In the genomic region with DNA sequence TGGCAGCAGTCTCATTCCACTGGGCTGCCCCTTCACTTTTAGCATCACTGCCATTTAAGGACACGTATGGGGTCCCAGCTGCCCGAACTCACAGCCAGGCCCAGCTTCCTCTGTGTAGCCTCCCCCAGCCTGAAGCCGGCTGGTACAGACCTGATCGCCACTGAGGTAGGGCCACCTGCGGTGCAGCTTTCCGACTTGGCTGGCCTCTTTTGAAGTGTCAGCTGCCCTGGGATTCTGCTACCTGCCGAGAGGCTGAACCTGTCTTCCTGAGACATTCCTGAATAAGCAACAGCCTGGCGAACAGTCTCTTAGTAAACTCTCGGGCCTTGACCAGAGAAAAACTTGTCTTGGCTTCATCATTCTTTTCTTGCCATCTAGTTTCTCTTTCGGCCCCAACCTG, we compare ENCODE assay signal across 19 mouse cellular contexts.
A peak's percentile ranks its signal among the peaks of the same experiment; 100 is the strongest.
DNase-seq lines count a peak whose midpoint lies in the region; ATAC-seq and TF ChIP-seq lines count a peak whose summit lies in the region.
"Had no signal": no experiment of that assay in that cellular context is flagged by ENCODE, and none has a peak within 500 bp of the region (broad histone marks: within the 10 kb centered on the region; RNA-seq: fewer than 3 reads in every experiment).

No protein-coding gene starts in this region.

- H3K9me3 ChIP-seq in E14TG2a.4 (ENCODE audit: low read length) = peaks cover 33% of the 10 kb centered on the region
- H3K9me3 ChIP-seq: embryonic facial prominence, embryonic 12.5 days; heart, embryonic 13.5 days; hindbrain, embryonic 15.5 days; kidney, embryonic 15.5 days had no signal

- H3K36me3 ChIP-seq in E14TG2a.4 (ENCODE audit: insufficient read depth, low read length) = no peaks in the 10 kb centered on the region
- H3K36me3 ChIP-seq: embryonic facial prominence, embryonic 12.5 days; heart, embryonic 13.5 days; hindbrain, embryonic 15.5 days; kidney, embryonic 15.5 days had no signal

- H3K4me3 ChIP-seq in E14TG2a.4 (replicated peaks; ENCODE audit: low read length) = peak overlapping the region; percentile 46; the same call in 1 of the 2 replicates
- H3K4me3 ChIP-seq: embryonic facial prominence, embryonic 12.5 days; heart, adult 2 months; heart, embryonic 13.5 days; hindbrain, embryonic 15.5 days; kidney, embryonic 15.5 days had no signal

- ATAC-seq in cerebellum, adult (ENCODE audit: insufficient number of reproducible peaks, low FRiP score, low TSS enrichment) = no peak
- ATAC-seq: CD4-positive, CD25-positive, alpha-beta regulatory T cell, adult 4 months; forebrain, embryonic 16.5 days; Patski had no signal

- TF ChIP-seq CTCF in E14TG2a.4 (conservative IDR thresholded peaks at IDR 0.05; ENCODE audit: low read length) = no peak

- no peaks in the 10 kb centered on the region for H3K27me3 ChIP-seq in E14TG2a.4 (ENCODE audit: insufficient read depth, low read length)
- H3K27me3 ChIP-seq: embryonic facial prominence, embryonic 12.5 days; heart, embryonic 13.5 days; hindbrain, embryonic 15.5 days; kidney, embryonic 15.5 days; Patski had no signal

- DNase-seq in cerebellum, adult 11-12 months = peak; percentile 30
- DNase-seq in cerebellum, adult 8-10 months = peak; percentile 8
- peak; percentile 24 to 35 for DNase-seq in cerebellum, postnatal 36 days
- DNase-seq in thymus, postnatal 25 days = no peak
- DNase-seq in ovary, postnatal 10 days (ENCODE audit: low spot score) = no peak
- DNase-seq: adrenal gland, postnatal 14 days; B cell, adult 2 months; gastrocnemius, postnatal 14 days; heart, adult 2 months; heart, postnatal 36 days had no signal

- H3K4me1 ChIP-seq in E14TG2a.4 (replicated peaks; ENCODE audit: low read depth, low read length) = peaks cover 18% of the 10 kb centered on the region
- H3K4me1 ChIP-seq: embryonic facial prominence, embryonic 12.5 days; hindbrain, embryonic 15.5 days had no signal

Comparison
In these comparisons a context has a peak if more than half of its experiments do, and no peak if none do; other contexts are left out.
1. DNase-seq: peak in cerebellum, adult 11-12 months (single experiment), cerebellum, adult 8-10 months (single experiment) and cerebellum, postnatal 36 days (2 of 2); none in thymus, postnatal 25 days (single experiment) and ovary, postnatal 10 days (single experiment).